Mouse (Mus musculus): ENCODE measurements at regions not wholly inside any gene's neighbourhood (a gene's known extent, or its start where the extent isn't known, plus 50 kb on each side); places are given as distances from the start of the nearest gene placed in this dataset.

GRCm38 (mm10) chr8:10865941-10866513, 142.2 kb downstream of the Irs2 start:
- peaks cover 10% of the 10 kb centered on the region for H3K4me1 ChIP-seq (replicated peaks; ENCODE audit: control insufficient read depth, insufficient read depth, low read length)
- no peaks in the 10 kb centered on the region for H3K36me3 ChIP-seq (ENCODE audit: control insufficient read depth, insufficient read depth)
- H3K27me3 ChIP-seq (replicated peaks; ENCODE audit: control insufficient read depth, insufficient read depth, low read length), result no peaks in the 10 kb centered on the region
- no peak overlapping the region for H3K27ac ChIP-seq (ENCODE audit: low read length)
- 84% methylated on average over 11 of the region's 11 CpGs for WGBS
- H3K9ac ChIP-seq (replicated peaks; ENCODE audit: low read depth, low read length), result no peak overlapping the region
- H3K9me3 ChIP-seq (ENCODE audit: control insufficient read depth, low read length), result no peaks in the 10 kb centered on the region
- no peak for ATAC-seq
- no peak overlapping the region for H3K4me2 ChIP-seq (ENCODE audit: low read length)
- H3K4me3 ChIP-seq (replicated peaks; ENCODE audit: low read length), result no peak overlapping the region

- H3K36me3 ChIP-seq (ENCODE audit: control insufficient read depth, insufficient read depth), result no peaks in the 10 kb centered on the region
- no peak overlapping the region for H3K9ac ChIP-seq (replicated peaks; ENCODE audit: low read depth, low read length)
- ATAC-seq, result 0 out of 2 replicates have a peak, but pooled peaks have one; percentile 15
- H3K4me1 ChIP-seq (replicated peaks; ENCODE audit: control insufficient read depth, insufficient read depth, low read length), result peaks cover 4% of the 10 kb centered on the region
- H3K27me3 ChIP-seq (replicated peaks; ENCODE audit: control insufficient read depth, insufficient read depth, low read length), result no peaks in the 10 kb centered on the region
- H3K9me3 ChIP-seq (ENCODE audit: control insufficient read depth, low read length), result no peaks in the 10 kb centered on the region
- 37% methylated on average over 8 of the region's 8 CpGs for WGBS
- no peak overlapping the region for H3K4me3 ChIP-seq (replicated peaks; ENCODE audit: low read length)
- H3K4me2 ChIP-seq (ENCODE audit: low read length), result no peak overlapping the region
- H3K27ac ChIP-seq (ENCODE audit: low read length), result no peak overlapping the region
These were observed 142.8 kb downstream of the Irs2 start for GRCm38 (mm10) chr8:10865415-10865821.

- Histone ChIP-seq H3K9ac (replicated peaks; ENCODE audit: low read depth, low read length) (no peak overlapping the region), H3K4me2 (ENCODE audit: low read length) (no peak overlapping the region), H3K27me3 (replicated peaks; ENCODE audit: control insufficient read depth, insufficient read depth, low read length) (no peaks in the 10 kb centered on the region), H3K4me1 (replicated peaks; ENCODE audit: control insufficient read depth, insufficient read depth, low read length) (no peaks in the 10 kb centered on the region; the same call in none of the 2 replicates), H3K4me3 (replicated peaks; ENCODE audit: low read length) (no peak overlapping the region), H3K27ac (ENCODE audit: low read length) (no peak overlapping the region), H3K36me3 (ENCODE audit: control insufficient read depth, insufficient read depth) (no peaks in the 10 kb centered on the region), H3K9me3 (ENCODE audit: control insufficient read depth, low read length) (no peaks in the 10 kb centered on the region)
- no peak for ATAC-seq
- WGBS, result 91% methylated on average over 13 of the region's 13 CpGs
These were observed 145.8 kb downstream of the Irs2 start for GRCm38 (mm10) chr8:10862442-10862841.

GRCm38 (mm10) chr8:10860810-10861209, 147.4 kb downstream of the Irs2 start:
- H3K4me1 ChIP-seq (replicated peaks; ENCODE audit: control insufficient read depth, insufficient read depth, low read length), result peaks cover 5% of the 10 kb centered on the region
- no peak overlapping the region for H3K4me3 ChIP-seq (replicated peaks; ENCODE audit: low read length)
- no peaks in the 10 kb centered on the region for H3K9me3 ChIP-seq (ENCODE audit: control insufficient read depth, low read length)
- no peak overlapping the region for H3K9ac ChIP-seq (replicated peaks; ENCODE audit: low read depth, low read length)
- H3K27ac ChIP-seq (ENCODE audit: low read length), result no peak overlapping the region
- H3K4me2 ChIP-seq (ENCODE audit: low read length), result no peak overlapping the region
- no peaks in the 10 kb centered on the region for H3K27me3 ChIP-seq (replicated peaks; ENCODE audit: control insufficient read depth, insufficient read depth, low read length)
- 88% methylated on average over 4 of the region's 4 CpGs for WGBS
- no peaks in the 10 kb centered on the region for H3K36me3 ChIP-seq (ENCODE audit: control insufficient read depth, insufficient read depth)
- ATAC-seq, result no peak

GRCm38 (mm10) chr8:10857874-10858273, 150.4 kb downstream of the Irs2 start:
- Histone ChIP-seq H3K27ac (ENCODE audit: low read length) (no peak overlapping the region), H3K27me3 (replicated peaks; ENCODE audit: control insufficient read depth, insufficient read depth, low read length) (no peaks in the 10 kb centered on the region), H3K9ac (replicated peaks; ENCODE audit: low read depth, low read length) (no peak overlapping the region), H3K4me2 (ENCODE audit: low read length) (no peak overlapping the region), H3K4me3 (replicated peaks; ENCODE audit: low read length) (no peak overlapping the region), H3K4me1 (replicated peaks; ENCODE audit: control insufficient read depth, insufficient read depth, low read length) (peaks cover 5% of the 10 kb centered on the region; the same call in 1 of the 2 replicates), H3K36me3 (ENCODE audit: control insufficient read depth, insufficient read depth) (no peaks in the 10 kb centered on the region), H3K9me3 (ENCODE audit: control insufficient read depth, low read length) (no peaks in the 10 kb centered on the region)
- no peak for ATAC-seq
- 91% methylated on average over 3 of the region's 3 CpGs for WGBS

- Histone ChIP-seq H3K9me3 (ENCODE audit: control insufficient read depth, low read length) (no peaks in the 10 kb centered on the region), H3K27me3 (replicated peaks; ENCODE audit: control insufficient read depth, insufficient read depth, low read length) (no peaks in the 10 kb centered on the region), H3K4me3 (replicated peaks; ENCODE audit: low read length) (no peak overlapping the region), H3K36me3 (ENCODE audit: control insufficient read depth, insufficient read depth) (no peaks in the 10 kb centered on the region), H3K4me2 (ENCODE audit: low read length) (no peak overlapping the region), H3K27ac (ENCODE audit: low read length) (no peak overlapping the region), H3K9ac (replicated peaks; ENCODE audit: low read depth, low read length) (no peak overlapping the region), H3K4me1 (replicated peaks; ENCODE audit: control insufficient read depth, insufficient read depth, low read length) (peaks cover 5% of the 10 kb centered on the region; the same call in 1 of the 2 replicates)
- no peak for ATAC-seq
- 56% methylated on average over 15 of the region's 15 CpGs for WGBS
These were observed 151.1 kb downstream of the Irs2 start for GRCm38 (mm10) chr8:10856996-10857720.

- Histone ChIP-seq H3K4me2 (ENCODE audit: low read length) (no peak overlapping the region), H3K4me3 (replicated peaks; ENCODE audit: low read length) (no peak overlapping the region), H3K9me3 (ENCODE audit: control insufficient read depth, low read length) (no peaks in the 10 kb centered on the region), H3K9ac (replicated peaks; ENCODE audit: low read depth, low read length) (no peak overlapping the region), H3K27me3 (replicated peaks; ENCODE audit: control insufficient read depth, insufficient read depth, low read length) (no peaks in the 10 kb centered on the region), H3K27ac (ENCODE audit: low read length) (no peak overlapping the region), H3K4me1 (replicated peaks; ENCODE audit: control insufficient read depth, insufficient read depth, low read length) (peaks cover 5% of the 10 kb centered on the region; the same call in 1 of the 2 replicates), H3K36me3 (ENCODE audit: control insufficient read depth, insufficient read depth) (no peaks in the 10 kb centered on the region)
- no peak for ATAC-seq
- WGBS, result 87% methylated on average over 3 of the region's 3 CpGs
These were observed 152.6 kb downstream of the Irs2 start for GRCm38 (mm10) chr8:10855696-10856095.

- Histone ChIP-seq H3K4me1 (replicated peaks; ENCODE audit: control insufficient read depth, insufficient read depth, low read length) (peaks cover 5% of the 10 kb centered on the region; the same call in 1 of the 2 replicates), H3K4me3 (replicated peaks; ENCODE audit: low read length) (no peak overlapping the region), H3K27me3 (replicated peaks; ENCODE audit: control insufficient read depth, insufficient read depth, low read length) (no peaks in the 10 kb centered on the region), H3K9me3 (ENCODE audit: control insufficient read depth, low read length) (no peaks in the 10 kb centered on the region), H3K27ac (ENCODE audit: low read length) (no peak overlapping the region), H3K4me2 (ENCODE audit: low read length) (no peak overlapping the region), H3K9ac (replicated peaks; ENCODE audit: low read depth, low read length) (no peak overlapping the region), H3K36me3 (ENCODE audit: control insufficient read depth, insufficient read depth) (no peaks in the 10 kb centered on the region)
- 72% methylated on average over 4 of the region's 4 CpGs for WGBS
- no peak for ATAC-seq
These were observed 153.1 kb downstream of the Irs2 start for GRCm38 (mm10) chr8:10855131-10855530.

GRCm38 (mm10) chr8:10854600-10854999, 153.7 kb downstream of the Irs2 start:
- H3K9ac ChIP-seq (replicated peaks; ENCODE audit: low read depth, low read length), result no peak overlapping the region
- H3K36me3 ChIP-seq (ENCODE audit: control insufficient read depth, insufficient read depth), result no peaks in the 10 kb centered on the region
- H3K9me3 ChIP-seq (ENCODE audit: control insufficient read depth, low read length), result no peaks in the 10 kb centered on the region
- H3K4me1 ChIP-seq (replicated peaks; ENCODE audit: control insufficient read depth, insufficient read depth, low read length), result peaks cover 5% of the 10 kb centered on the region; the same call in 1 of the 2 replicates
- no peak overlapping the region for H3K4me2 ChIP-seq (ENCODE audit: low read length)
- no peaks in the 10 kb centered on the region for H3K27me3 ChIP-seq (replicated peaks; ENCODE audit: control insufficient read depth, insufficient read depth, low read length)
- no peak overlapping the region for H3K27ac ChIP-seq (ENCODE audit: low read length)
- 63% methylated on average over 6 of the region's 6 CpGs for WGBS
- no peak overlapping the region for H3K4me3 ChIP-seq (replicated peaks; ENCODE audit: low read length)
- ATAC-seq, result no peak
